Mouse (Mus musculus): Measurements from ENCODE around the gene Pgpep1.

- TF ChIP-seq POLR2A (IDR thresholded peaks at IDR 0.05; ENCODE audit: borderline replicate concordance, low read depth, low read length), result no peak
- no peak for TF ChIP-seq CTCF (IDR thresholded peaks at IDR 0.05; ENCODE audit: low read depth, low read length)
Measured at GRCm38 (mm10) chr8:70658897-70659603, 1.1 kb downstream of the Pgpep1 start.

Measured in bone marrow macrophage, adult 2 months (primary cell).